Mouse (Mus musculus): ENCODE data around the gene Phyh. TPM values are rescaled to one million over a fixed set of nuclear protein-coding genes. Genes with fewer than 3 reads are reported as not detected.

The Phyh gene
- polyA plus RNA-seq, 1 experiment from 2014 or later, result 63.1 TPM

GRCm38 (mm10) chr2:4883009-4883704 lies 35.7 kb upstream of the Phyh start:
- Histone ChIP-seq H3K4me1 (ENCODE audit: control insufficient read depth, insufficient read depth, low read length) (peaks cover 20% of the 10 kb centered on the region), H3K36me3 (ENCODE audit: control insufficient read depth, insufficient read depth, low read length) (peaks cover 33% of the 10 kb centered on the region), H3K27ac (replicated peaks; ENCODE audit: low read depth, low read length) (peak overlapping the region; percentile 100), H3K4me3 (replicated peaks; ENCODE audit: low read depth, low read length) (peak overlapping the region; percentile 98), H3K9ac (replicated peaks; ENCODE audit: low read length) (peak overlapping the region; percentile 98), H3K27me3 (ENCODE audit: control insufficient read depth, insufficient read depth, low read length) (no peaks in the 10 kb centered on the region), H3K4me2 (ENCODE audit: low read length) (peak overlapping the region; percentile 68), H3K9me3 (ENCODE audit: control insufficient read depth, low read length) (no peaks in the 10 kb centered on the region)
- DNase-seq (peak; percentile 45), ATAC-seq (ENCODE audit: low FRiP score, low TSS enrichment) (no peak)
- under 1% methylated on average over 18 of the region's 18 CpGs for WGBS

- no peaks in the 10 kb centered on the region for H3K27me3 ChIP-seq (ENCODE audit: control insufficient read depth, insufficient read depth, low read length)
- peaks cover 68% of the 10 kb centered on the region for H3K36me3 ChIP-seq (ENCODE audit: control insufficient read depth, insufficient read depth, low read length)
- H3K9ac ChIP-seq (replicated peaks; ENCODE audit: low read length), result no peak overlapping the region
- H3K4me3 ChIP-seq (replicated peaks; ENCODE audit: low read depth, low read length), result no peak overlapping the region
- WGBS, result 95% methylated on average over 6 of the region's 6 CpGs
- DNase-seq, result no peak
- peaks cover 12% of the 10 kb centered on the region for H3K4me1 ChIP-seq (ENCODE audit: control insufficient read depth, insufficient read depth, low read length)
- H3K9me3 ChIP-seq (ENCODE audit: control insufficient read depth, low read length), result no peaks in the 10 kb centered on the region
- no peak overlapping the region for H3K4me2 ChIP-seq (ENCODE audit: low read length)
- no peak overlapping the region for H3K27ac ChIP-seq (replicated peaks; ENCODE audit: low read depth, low read length)
- no peak for ATAC-seq (ENCODE audit: low FRiP score, low TSS enrichment)
These were observed 31.9 kb upstream of the Phyh start for GRCm38 (mm10) chr2:4886896-4887295.

GRCm38 (mm10) chr2:4895598-4895997 lies 23.2 kb upstream of the Phyh start:
- H3K27ac ChIP-seq (replicated peaks; ENCODE audit: low read depth, low read length), result no peak overlapping the region
- no peak overlapping the region for H3K4me2 ChIP-seq (ENCODE audit: low read length)
- H3K27me3 ChIP-seq (ENCODE audit: control insufficient read depth, insufficient read depth, low read length), result no peaks in the 10 kb centered on the region
- WGBS, result 88% methylated on average over 2 of the region's 2 CpGs
- no peaks in the 10 kb centered on the region for H3K9me3 ChIP-seq (ENCODE audit: control insufficient read depth, low read length)
- H3K9ac ChIP-seq (replicated peaks; ENCODE audit: low read length), result no peak overlapping the region
- peaks cover 83% of the 10 kb centered on the region for H3K36me3 ChIP-seq (ENCODE audit: control insufficient read depth, insufficient read depth, low read length)
- H3K4me3 ChIP-seq (replicated peaks; ENCODE audit: low read depth, low read length), result no peak overlapping the region
- H3K4me1 ChIP-seq (ENCODE audit: control insufficient read depth, insufficient read depth, low read length), result no peaks in the 10 kb centered on the region
- ATAC-seq (ENCODE audit: low FRiP score, low TSS enrichment) (no peak), DNase-seq (no peak)

DNA sequence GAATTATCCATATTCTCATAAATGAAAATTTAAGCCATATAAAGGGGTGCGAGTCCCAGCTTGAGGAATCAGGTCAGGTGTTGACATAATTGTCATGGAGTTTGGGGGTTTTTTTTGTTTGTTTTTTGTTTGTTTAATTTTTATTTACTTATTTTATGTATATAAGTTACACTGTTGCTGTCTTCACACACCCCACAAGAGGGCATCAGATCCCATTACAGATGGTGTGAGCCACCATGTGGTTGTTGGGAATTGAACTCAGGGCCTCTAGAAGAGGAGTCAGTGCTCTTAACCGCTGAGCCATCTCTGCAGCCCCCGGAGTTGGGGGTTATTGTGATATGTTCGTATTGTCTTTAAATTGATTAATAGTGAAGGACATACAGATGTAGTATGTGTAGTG lies 21.8 kb upstream of the Phyh start:
- Histone ChIP-seq H3K4me3 (replicated peaks; ENCODE audit: low read depth, low read length) (no peak overlapping the region), H3K9ac (replicated peaks; ENCODE audit: low read length) (no peak overlapping the region), H3K27ac (replicated peaks; ENCODE audit: low read depth, low read length) (no peak overlapping the region), H3K9me3 (ENCODE audit: control insufficient read depth, low read length) (no peaks in the 10 kb centered on the region), H3K4me1 (ENCODE audit: control insufficient read depth, insufficient read depth, low read length) (no peaks in the 10 kb centered on the region), H3K36me3 (ENCODE audit: control insufficient read depth, insufficient read depth, low read length) (peaks cover 85% of the 10 kb centered on the region), H3K4me2 (ENCODE audit: low read length) (no peak overlapping the region), H3K27me3 (ENCODE audit: control insufficient read depth, insufficient read depth, low read length) (no peaks in the 10 kb centered on the region)
- ATAC-seq (ENCODE audit: low FRiP score, low TSS enrichment), result no peak
- WGBS, result 98% methylated on average over 4 of the region's 4 CpGs
- DNase-seq, result no peak

- Histone ChIP-seq H3K27ac (replicated peaks; ENCODE audit: low read depth, low read length) (no peak overlapping the region), H3K36me3 (ENCODE audit: control insufficient read depth, insufficient read depth, low read length) (peaks cover 78% of the 10 kb centered on the region), H3K9ac (replicated peaks; ENCODE audit: low read length) (no peak overlapping the region), H3K27me3 (ENCODE audit: control insufficient read depth, insufficient read depth, low read length) (no peaks in the 10 kb centered on the region), H3K4me1 (ENCODE audit: control insufficient read depth, insufficient read depth, low read length) (no peaks in the 10 kb centered on the region), H3K9me3 (ENCODE audit: control insufficient read depth, low read length) (no peaks in the 10 kb centered on the region), H3K4me3 (replicated peaks; ENCODE audit: low read depth, low read length) (no peak overlapping the region), H3K4me2 (ENCODE audit: low read length) (no peak overlapping the region)
- WGBS, result 92% methylated on average over 6 of the region's 6 CpGs
- no peak for DNase-seq
- no peak for ATAC-seq (ENCODE audit: low FRiP score, low TSS enrichment)
These were observed 18.2 kb upstream of the Phyh start for GRCm38 (mm10) chr2:4900624-4901023.

- Histone ChIP-seq H3K27me3 (ENCODE audit: control insufficient read depth, insufficient read depth, low read length) (no peaks in the 10 kb centered on the region), H3K4me1 (ENCODE audit: control insufficient read depth, insufficient read depth, low read length) (no peaks in the 10 kb centered on the region), H3K4me2 (ENCODE audit: low read length) (no peak overlapping the region), H3K9me3 (ENCODE audit: control insufficient read depth, low read length) (no peaks in the 10 kb centered on the region), H3K27ac (replicated peaks; ENCODE audit: low read depth, low read length) (no peak overlapping the region), H3K9ac (replicated peaks; ENCODE audit: low read length) (no peak overlapping the region), H3K4me3 (replicated peaks; ENCODE audit: low read depth, low read length) (no peak overlapping the region), H3K36me3 (ENCODE audit: control insufficient read depth, insufficient read depth, low read length) (peaks cover 80% of the 10 kb centered on the region)
- ATAC-seq (ENCODE audit: low FRiP score, low TSS enrichment) (no peak), DNase-seq (no peak)
- WGBS, result 94% methylated on average over 5 of the region's 5 CpGs
These were observed 16.5 kb upstream of the Phyh start for GRCm38 (mm10) chr2:4902346-4902745.

DNA sequence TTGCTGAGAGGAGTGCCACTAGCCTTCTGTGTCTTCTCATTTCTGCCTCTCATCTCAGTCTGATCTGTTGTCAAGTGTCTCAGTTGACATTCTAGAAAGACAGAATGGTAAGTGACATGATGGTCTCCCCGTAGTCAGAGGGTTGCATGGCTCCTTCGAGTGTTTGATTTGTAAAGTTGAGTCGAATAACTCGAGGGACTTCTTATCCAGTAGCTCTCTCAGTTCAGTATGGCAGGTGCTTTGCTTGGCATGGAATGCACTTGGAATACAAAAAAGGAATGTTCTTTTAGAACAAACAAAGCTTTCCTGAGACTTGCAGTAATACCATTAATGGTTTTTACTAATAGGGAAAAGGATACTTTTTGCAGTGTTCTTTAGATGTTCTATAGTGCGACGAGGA lies 11.7 kb upstream of the Phyh start:
- H3K27me3 ChIP-seq (ENCODE audit: control insufficient read depth, insufficient read depth, low read length), result no peaks in the 10 kb centered on the region
- 91% methylated on average over 6 of the region's 6 CpGs for WGBS
- no peaks in the 10 kb centered on the region for H3K4me1 ChIP-seq (ENCODE audit: control insufficient read depth, insufficient read depth, low read length)
- ATAC-seq (ENCODE audit: low FRiP score, low TSS enrichment) (no peak), DNase-seq (no peak)
- no peak overlapping the region for H3K27ac ChIP-seq (replicated peaks; ENCODE audit: low read depth, low read length)
- H3K4me2 ChIP-seq (ENCODE audit: low read length), result no peak overlapping the region
- no peak overlapping the region for H3K9ac ChIP-seq (replicated peaks; ENCODE audit: low read length)
- no peaks in the 10 kb centered on the region for H3K9me3 ChIP-seq (ENCODE audit: control insufficient read depth, low read length)
- no peak overlapping the region for H3K4me3 ChIP-seq (replicated peaks; ENCODE audit: low read depth, low read length)
- H3K36me3 ChIP-seq (ENCODE audit: control insufficient read depth, insufficient read depth, low read length), result peaks cover 56% of the 10 kb centered on the region

DNA sequence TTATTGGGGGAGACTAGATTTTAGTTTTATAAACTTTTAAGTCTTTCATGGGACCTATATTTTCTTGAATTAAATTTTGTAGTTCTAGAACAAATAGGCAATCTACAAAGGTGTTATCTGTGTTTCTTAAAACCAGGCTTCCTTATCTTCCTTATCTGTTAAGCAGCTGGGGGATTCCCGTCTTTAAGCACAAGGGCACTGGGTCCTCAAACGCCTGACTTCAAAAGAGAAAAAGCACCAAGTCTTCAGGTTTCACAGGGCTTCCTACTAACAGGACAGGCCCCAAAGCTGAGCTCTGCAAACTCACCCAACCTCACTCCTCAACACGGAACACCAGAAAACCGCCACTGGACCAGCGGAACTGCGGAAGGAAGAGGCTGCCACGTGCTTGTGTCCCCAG lies 10.9 kb upstream of the Phyh start:
- DNase-seq (no peak), ATAC-seq (ENCODE audit: low FRiP score, low TSS enrichment) (no peak)
- Histone ChIP-seq H3K4me1 (ENCODE audit: control insufficient read depth, insufficient read depth, low read length) (no peaks in the 10 kb centered on the region), H3K9me3 (ENCODE audit: control insufficient read depth, low read length) (no peaks in the 10 kb centered on the region), H3K27me3 (ENCODE audit: control insufficient read depth, insufficient read depth, low read length) (no peaks in the 10 kb centered on the region), H3K27ac (replicated peaks; ENCODE audit: low read depth, low read length) (no peak overlapping the region), H3K4me3 (replicated peaks; ENCODE audit: low read depth, low read length) (no peak overlapping the region), H3K4me2 (ENCODE audit: low read length) (no peak overlapping the region), H3K36me3 (ENCODE audit: control insufficient read depth, insufficient read depth, low read length) (peaks cover 53% of the 10 kb centered on the region), H3K9ac (replicated peaks; ENCODE audit: low read length) (no peak overlapping the region)
- WGBS, result 87% methylated on average over 7 of the region's 7 CpGs

DNA sequence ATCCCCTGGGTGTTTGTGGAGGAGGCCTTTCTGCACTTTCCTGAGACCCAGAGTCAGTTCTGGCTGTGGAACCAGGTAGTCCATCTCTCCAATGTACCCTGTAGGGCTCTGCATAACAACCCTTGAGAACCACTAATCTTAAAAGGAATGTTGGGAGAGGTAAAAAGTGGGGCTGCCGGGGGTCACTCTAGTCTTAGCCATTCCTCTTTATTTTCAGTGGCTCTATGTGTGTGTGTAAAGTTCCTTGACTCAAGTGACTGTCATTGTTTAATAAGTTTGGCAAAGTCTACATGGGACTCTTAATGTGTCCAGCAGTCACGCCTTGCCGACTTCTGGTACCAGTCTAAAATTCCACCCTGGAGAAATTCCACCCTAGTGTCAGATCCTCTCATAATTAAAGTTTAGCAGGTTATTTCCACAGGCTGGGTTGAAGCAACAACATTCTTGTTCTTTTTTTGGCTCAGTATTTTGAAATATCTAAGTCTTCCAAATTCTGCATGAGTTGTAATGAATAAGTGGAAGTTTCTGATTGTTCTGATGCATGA lies 10.0 kb upstream of the Phyh start:
- DNase-seq (no peak), ATAC-seq (ENCODE audit: low FRiP score, low TSS enrichment) (no peak)
- WGBS, result 91% methylated on average over 3 of the region's 3 CpGs
- no peak overlapping the region for H3K4me2 ChIP-seq (ENCODE audit: low read length)
- H3K27ac ChIP-seq (replicated peaks; ENCODE audit: low read depth, low read length), result no peak overlapping the region
- H3K9me3 ChIP-seq (ENCODE audit: control insufficient read depth, low read length), result no peaks in the 10 kb centered on the region
- H3K4me1 ChIP-seq (ENCODE audit: control insufficient read depth, insufficient read depth, low read length), result no peaks in the 10 kb centered on the region
- H3K36me3 ChIP-seq (ENCODE audit: control insufficient read depth, insufficient read depth, low read length), result peaks cover 50% of the 10 kb centered on the region
- H3K4me3 ChIP-seq (replicated peaks; ENCODE audit: low read depth, low read length), result no peak overlapping the region
- no peaks in the 10 kb centered on the region for H3K27me3 ChIP-seq (ENCODE audit: control insufficient read depth, insufficient read depth, low read length)
- H3K9ac ChIP-seq (replicated peaks; ENCODE audit: low read length), result no peak overlapping the region
